Mouse (Mus musculus) heart, embryonic 12.5 days (tissue): ENCODE measurements around the gene Bpifa6. TPM values are rescaled to one million over a fixed set of nuclear protein-coding genes. Genes with fewer than 3 reads are reported as not detected.

Experiments
- ATAC-seq: fragments of 200-750 bp; cut with Nextera tagmentation; 2 replicates; pipeline ENCODE4 v1.8.0; 2017; ENCODE audit warnings: moderate TSS enrichment, moderate library complexity; ENCODE audit not compliant: insufficient number of reproducible peaks, low FRiP score
- H3K27ac ChIP-seq: fragments of 300-500 bp; sonication (generic); 2 replicates; pipeline ENCODE4 v1.5.1; 2016; ENCODE audit warnings: mild to moderate bottlenecking, moderate library complexity; ENCODE audit not compliant: poor library complexity, severe bottlenecking
- H3K27me3 ChIP-seq: fragments of 300-500 bp; sonication (generic); replicated peaks from 2 replicates; pipeline ENCODE4 v1.6.1; 2016; ENCODE audit warnings: mild to moderate bottlenecking, moderate library complexity
- H3K36me3 ChIP-seq: fragments of 300-500 bp; sonication (generic); 2 replicates; pipeline ENCODE4 v1.6.1; 2016; ENCODE audit warnings: mild to moderate bottlenecking, moderate library complexity
- H3K4me1 ChIP-seq: fragments of 300-500 bp; sonication (generic); replicated peaks from 2 replicates; pipeline ENCODE4 v1.6.1; 2016; ENCODE audit warnings: mild to moderate bottlenecking
- H3K4me2 ChIP-seq: fragments of 300-500 bp; sonication (generic); 2 replicates; pipeline ENCODE4 v1.6.1; 2016; ENCODE audit warnings: mild to moderate bottlenecking, moderate library complexity
- H3K4me3 ChIP-seq: fragments of 300-500 bp; sonication (generic); 2 replicates; pipeline ENCODE4 v1.5.1; 2016; ENCODE audit warnings: mild to moderate bottlenecking
- H3K9ac ChIP-seq: fragments of 300-500 bp; sonication (generic); 2 replicates; pipeline ENCODE4 v1.6.1; 2016; ENCODE audit warnings: mild to moderate bottlenecking, moderate library complexity
- H3K9me3 ChIP-seq: fragments of 300-500 bp; sonication (generic); replicated peaks from 2 replicates; pipeline ENCODE4 v1.6.1; 2016; ENCODE audit warnings: mild to moderate bottlenecking, moderate library complexity
- WGBS: fragments of 180-500 bp; shearing (Covaris S2); methylation state at CpG from one replicate; pipeline ENCODE4 v1.1.7; 2016; 5-methylcytosine and 5-hydroxymethylcytosine counted together
- polyA plus RNA-seq: library from polyadenylated mRNA; unstranded; fragments of >200 nt; fragmentation: Nextera tagmentation; extraction: Ambion mirVana; gene quantifications from 2 replicates; pipeline ENCODE4 v1.2.1, GENCODE M21; 2016

Gene Bpifa6
- polyA plus RNA-seq, 1 experiment from 2014 or later, result not detected

DNA sequence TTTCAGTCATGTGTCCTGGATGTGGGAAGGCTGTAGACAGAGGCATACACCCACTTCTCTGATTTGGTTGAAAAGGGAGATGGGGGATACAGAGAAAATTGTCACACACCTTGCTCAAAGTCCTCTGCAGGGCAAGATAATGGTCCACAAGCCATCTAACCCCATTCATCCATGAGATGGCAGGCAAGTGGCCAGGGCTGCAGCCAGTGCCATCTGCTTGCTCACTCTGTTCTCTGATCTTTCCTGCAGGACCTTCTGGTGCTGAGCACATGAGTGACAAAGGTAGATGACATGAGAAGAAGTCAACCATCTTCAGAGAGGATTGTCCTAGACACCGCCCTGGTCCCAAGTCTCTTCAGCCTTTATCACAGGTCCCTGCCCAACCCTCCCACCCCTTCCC, 11.4 kb upstream of the Bpifa6 start:
- Histone ChIP-seq H3K9ac (no peak overlapping the region), H3K4me1 (no peaks in the 10 kb centered on the region), H3K9me3 (no peaks in the 10 kb centered on the region), H3K27me3 (no peaks in the 10 kb centered on the region), H3K36me3 (no peaks in the 10 kb centered on the region), H3K4me2 (no peak overlapping the region), H3K4me3 (no peak overlapping the region), H3K27ac (no peak overlapping the region)
- ATAC-seq, result no peak
- 79% methylated on average over 1 of the region's 1 CpGs for WGBS

DNA sequence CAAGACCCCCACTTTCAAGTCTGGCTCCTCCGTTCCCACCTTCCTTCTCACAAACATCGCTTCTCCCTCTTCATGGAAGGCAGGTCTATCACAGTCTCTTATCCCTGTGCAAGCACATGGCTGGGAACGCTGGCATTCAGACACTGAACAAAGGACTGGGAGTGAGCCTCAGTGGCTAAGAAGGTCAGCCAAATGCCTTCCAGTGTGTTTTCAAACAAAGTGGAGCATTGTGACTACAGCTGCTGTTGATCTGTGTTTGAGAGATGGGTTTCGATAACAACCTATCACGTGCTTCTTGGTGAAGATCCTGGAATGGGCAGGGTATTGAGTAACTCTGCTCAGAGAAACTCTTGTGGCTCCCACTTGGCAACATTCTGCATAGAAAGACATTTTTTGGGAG, 4.5 kb upstream of the Bpifa6 start:
- Histone ChIP-seq H3K36me3 (no peaks in the 10 kb centered on the region), H3K4me3 (no peak overlapping the region), H3K9ac (no peak overlapping the region), H3K4me2 (no peak overlapping the region), H3K27ac (no peak overlapping the region), H3K9me3 (no peaks in the 10 kb centered on the region), H3K4me1 (no peaks in the 10 kb centered on the region), H3K27me3 (peaks cover 2% of the 10 kb centered on the region; the same call in 1 of the 2 replicates)
- 71% methylated on average over 5 of the region's 5 CpGs for WGBS
- ATAC-seq, result no peak

- WGBS, result 4% methylated on average over 7 of the region's 7 CpGs
- Histone ChIP-seq H3K27me3 (no peaks in the 10 kb centered on the region), H3K4me3 (no peak overlapping the region), H3K4me1 (no peaks in the 10 kb centered on the region), H3K9ac (no peak overlapping the region), H3K27ac (no peak overlapping the region), H3K36me3 (no peaks in the 10 kb centered on the region), H3K9me3 (no peaks in the 10 kb centered on the region), H3K4me2 (no peak overlapping the region)
- no peak for ATAC-seq
These were observed 21.0 kb downstream of the Bpifa6 start for GRCm38 (mm10) chr2:153995770-153996169.

- Histone ChIP-seq H3K4me1 (no peaks in the 10 kb centered on the region), H3K9ac (no peak overlapping the region), H3K4me2 (no peak overlapping the region), H3K27ac (no peak overlapping the region), H3K36me3 (no peaks in the 10 kb centered on the region), H3K27me3 (no peaks in the 10 kb centered on the region), H3K9me3 (no peaks in the 10 kb centered on the region), H3K4me3 (no peak overlapping the region)
- WGBS, result 70% methylated on average over 3 of the region's 3 CpGs
- no peak for ATAC-seq
These were observed 25.8 kb downstream of the Bpifa6 start for GRCm38 (mm10) chr2:154000501-154000900.

DNA sequence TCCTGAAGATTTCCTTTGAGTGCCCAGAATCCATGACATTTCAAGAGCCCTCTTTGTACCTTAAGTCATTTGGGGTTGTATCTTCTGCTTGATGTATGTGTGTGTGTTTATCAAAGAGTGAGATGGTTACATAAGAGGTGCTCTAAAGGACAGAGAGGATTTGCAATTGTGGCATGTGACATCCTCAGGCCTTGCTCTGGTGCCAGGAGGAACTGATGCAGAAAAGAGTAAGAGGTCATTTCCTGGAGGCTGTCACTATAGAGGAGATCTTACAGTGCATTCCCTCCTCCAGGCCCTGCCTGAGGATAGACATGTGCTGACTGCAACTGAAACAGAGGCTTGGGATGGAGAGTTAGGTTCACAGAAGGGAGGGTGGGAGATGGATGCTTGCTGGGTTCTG, 26.3 kb downstream of the Bpifa6 start:
- Histone ChIP-seq H3K9me3 (no peaks in the 10 kb centered on the region), H3K4me2 (no peak overlapping the region), H3K9ac (no peak overlapping the region), H3K27ac (no peak overlapping the region), H3K4me3 (no peak overlapping the region), H3K27me3 (no peaks in the 10 kb centered on the region), H3K4me1 (no peaks in the 10 kb centered on the region), H3K36me3 (no peaks in the 10 kb centered on the region)
- no peak for ATAC-seq

- Histone ChIP-seq H3K4me1 (no peaks in the 10 kb centered on the region), H3K36me3 (no peaks in the 10 kb centered on the region), H3K9me3 (no peaks in the 10 kb centered on the region), H3K9ac (no peak overlapping the region), H3K4me3 (no peak overlapping the region), H3K27ac (no peak overlapping the region), H3K4me2 (no peak overlapping the region), H3K27me3 (no peaks in the 10 kb centered on the region)
- WGBS, result 55% methylated on average over 1 of the region's 1 CpGs
- ATAC-seq, result no peak
These were observed 29.7 kb downstream of the Bpifa6 start for GRCm38 (mm10) chr2:154004456-154004855.

DNA sequence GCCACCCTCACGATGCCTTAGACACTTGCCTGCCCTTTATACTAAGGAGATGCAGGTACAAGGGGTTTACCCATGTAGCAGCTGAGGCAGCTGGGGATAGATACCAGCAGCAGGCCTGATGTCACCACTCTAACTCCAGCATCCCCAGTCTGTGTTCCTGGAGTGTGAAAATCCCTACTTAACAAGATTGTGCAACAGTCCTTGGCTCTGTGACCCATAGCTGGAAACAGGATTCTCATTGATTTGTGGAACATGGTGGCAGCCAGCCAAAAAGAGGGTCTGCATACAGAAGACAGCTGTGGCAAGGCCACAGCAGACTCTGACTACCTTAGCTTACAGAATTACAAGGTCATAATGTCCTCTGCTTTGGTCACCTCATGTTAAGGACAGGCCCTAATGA, 30.3 kb downstream of the Bpifa6 start:
- WGBS, result 58% methylated on average over 1 of the region's 1 CpGs
- ATAC-seq, result no peak
- Histone ChIP-seq H3K27me3 (no peaks in the 10 kb centered on the region), H3K4me3 (no peak overlapping the region), H3K9ac (no peak overlapping the region), H3K4me2 (no peak overlapping the region), H3K9me3 (no peaks in the 10 kb centered on the region), H3K36me3 (no peaks in the 10 kb centered on the region), H3K4me1 (no peaks in the 10 kb centered on the region), H3K27ac (no peak overlapping the region)

GRCm38 (mm10) chr2:154005734-154006133, 31.0 kb downstream of the Bpifa6 start:
- no peak overlapping the region for H3K4me2 ChIP-seq
- ATAC-seq, result no peak
- no peaks in the 10 kb centered on the region for H3K9me3 ChIP-seq
- no peak overlapping the region for H3K27ac ChIP-seq
- WGBS, result 70% methylated on average over 4 of the region's 4 CpGs
- no peaks in the 10 kb centered on the region for H3K36me3 ChIP-seq
- H3K4me3 ChIP-seq, result no peak overlapping the region
- no peak overlapping the region for H3K9ac ChIP-seq
- H3K4me1 ChIP-seq, result no peaks in the 10 kb centered on the region
- no peaks in the 10 kb centered on the region for H3K27me3 ChIP-seq

GRCm38 (mm10) chr2:154006331-154006730, 31.6 kb downstream of the Bpifa6 start:
- ATAC-seq, result no peak
- Histone ChIP-seq H3K4me1 (no peaks in the 10 kb centered on the region), H3K4me2 (no peak overlapping the region), H3K27me3 (no peaks in the 10 kb centered on the region), H3K9ac (no peak overlapping the region), H3K4me3 (no peak overlapping the region), H3K36me3 (no peaks in the 10 kb centered on the region), H3K9me3 (no peaks in the 10 kb centered on the region), H3K27ac (no peak overlapping the region)
- WGBS, result 78% methylated on average over 2 of the region's 2 CpGs

GRCm38 (mm10) chr2:154007381-154007780, 32.6 kb downstream of the Bpifa6 start:
- WGBS, result 72% methylated on average over 1 of the region's 1 CpGs
- H3K36me3 ChIP-seq, result no peaks in the 10 kb centered on the region
- no peak overlapping the region for H3K4me2 ChIP-seq
- H3K27me3 ChIP-seq, result no peaks in the 10 kb centered on the region
- no peaks in the 10 kb centered on the region for H3K4me1 ChIP-seq
- no peak overlapping the region for H3K4me3 ChIP-seq
- H3K27ac ChIP-seq, result no peak overlapping the region
- H3K9me3 ChIP-seq, result no peaks in the 10 kb centered on the region
- no peak for ATAC-seq
- no peak overlapping the region for H3K9ac ChIP-seq

DNA sequence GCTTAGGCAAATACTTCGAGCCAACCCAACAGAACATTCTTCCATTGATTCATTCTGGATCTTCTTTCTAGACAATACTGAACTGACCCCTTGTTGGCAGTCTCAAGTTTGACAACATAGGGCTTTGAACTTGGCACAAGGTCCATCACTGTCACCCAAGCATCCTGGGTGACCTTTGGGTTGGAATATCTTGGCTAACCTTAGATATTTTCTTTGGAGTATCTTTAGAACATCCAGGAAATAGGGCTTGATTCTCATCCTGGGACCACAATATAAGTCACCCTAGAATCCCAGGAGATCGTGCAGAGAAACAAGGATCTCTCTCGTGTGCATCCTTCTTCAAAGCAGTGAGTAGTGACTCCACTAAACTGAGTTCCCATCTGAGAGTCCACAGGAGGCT, 33.2 kb downstream of the Bpifa6 start, which contains the start of gene Bpifa2:
Gene Bpifa2, plus strand, starts transcription at position 301 of the 400 bp plus-strand sequence.
- Histone ChIP-seq H3K36me3 (no peaks in the 10 kb centered on the region), H3K9me3 (no peaks in the 10 kb centered on the region), H3K27ac (no peak within 1 kb of the TSS), H3K4me3 (no peak within 1 kb of the TSS), H3K9ac (no peak within 1 kb of the TSS), H3K4me1 (no peaks in the 10 kb centered on the region), H3K4me2 (no peak within 1 kb of the TSS), H3K27me3 (no peaks in the 10 kb centered on the region)
- 66% methylated on average over 3 of the region's 3 CpGs for WGBS
- no peak for ATAC-seq

- ATAC-seq, result no peak
- Histone ChIP-seq H3K27ac (no peak overlapping the region), H3K4me3 (no peak overlapping the region), H3K36me3 (no peaks in the 10 kb centered on the region), H3K4me1 (no peaks in the 10 kb centered on the region), H3K27me3 (no peaks in the 10 kb centered on the region), H3K9me3 (no peaks in the 10 kb centered on the region), H3K4me2 (no peak overlapping the region), H3K9ac (no peak overlapping the region)
- WGBS, result 80% methylated on average over 1 of the region's 1 CpGs
These were observed 43.2 kb downstream of the Bpifa6 start for GRCm38 (mm10) chr2:154017990-154018389.
